Mouse (Mus musculus) heart, adult 18-20 months (tissue): Measurements from ENCODE around the gene Unc5c. TPM values are rescaled to one million over a fixed set of nuclear protein-coding genes. Genes with fewer than 3 reads are reported as not detected.

ENCODE experiments used
- DNase-seq, 2 experiments: peaks; one replicate each; pipeline ENCODE4 v3.0.0; 2021 to 2022; ENCODE audit warnings: mixed read lengths in 1 of 2
- total RNA-seq, 2 experiments: library from RNA; stranded (reverse); gene quantifications; 2 replicates each; pipeline ENCODE4 v1.2.3; 2021

The Unc5c gene
- total RNA-seq, 2 experiments from 2014 or later: 0.27 to 0.49 TPM

- no peak for DNase-seq
Measured at GRCm38 (mm10) chr3:141716371-141716770, 251.4 kb downstream of the Unc5c start.

GRCm38 (mm10) chr3:141719050-141719449, 254.0 kb downstream of the Unc5c start:
- DNase-seq: no peak

- DNase-seq: no peak
Measured at GRCm38 (mm10) chr3:141724499-141724898, 259.5 kb downstream of the Unc5c start.

GRCm38 (mm10) chr3:141725432-141725831, 260.4 kb downstream of the Unc5c start:
- DNase-seq: no peak

GRCm38 (mm10) chr3:141733844-141734243, 268.8 kb downstream of the Unc5c start:
- no peak for DNase-seq

- no peak for DNase-seq
Measured at GRCm38 (mm10) chr3:141735285-141735684, 270.3 kb downstream of the Unc5c start.

GRCm38 (mm10) chr3:141745322-141745721, 280.3 kb downstream of the Unc5c start:
- DNase-seq: no peak

- no peak for DNase-seq
Measured at GRCm38 (mm10) chr3:141748694-141749381, 283.8 kb downstream of the Unc5c start.

- DNase-seq: no peak
Measured at GRCm38 (mm10) chr3:141752172-141752571, 287.2 kb downstream of the Unc5c start.

- DNase-seq: no peak
Measured at GRCm38 (mm10) chr3:141757259-141757658, 292.2 kb downstream of the Unc5c start.

- DNase-seq: no peak
Measured at GRCm38 (mm10) chr3:141778411-141778919, 313.4 kb downstream of the Unc5c start.

- DNase-seq: no peak
Measured at GRCm38 (mm10) chr3:141779186-141779585, 314.2 kb downstream of the Unc5c start.

- DNase-seq: no peak
Measured at GRCm38 (mm10) chr3:141782553-141782952, 317.5 kb downstream of the Unc5c start.

GRCm38 (mm10) chr3:141791026-141791780, 326.2 kb downstream of the Unc5c start:
- DNase-seq: no peak

- DNase-seq: no peak
Measured at GRCm38 (mm10) chr3:141792106-141792505, 327.1 kb downstream of the Unc5c start.

GRCm38 (mm10) chr3:141793755-141794154, 328.7 kb downstream of the Unc5c start:
- DNase-seq: no peak

GRCm38 (mm10) chr3:141794371-141794770, 329.4 kb downstream of the Unc5c start:
- no peak for DNase-seq

- DNase-seq: no peak
Measured at GRCm38 (mm10) chr3:141797372-141797771, 332.4 kb downstream of the Unc5c start.

- no peak for DNase-seq
Measured at GRCm38 (mm10) chr3:141797789-141798188, 332.8 kb downstream of the Unc5c start.

GRCm38 (mm10) chr3:141804133-141804532, 339.1 kb downstream of the Unc5c start:
- no peak for DNase-seq

GRCm38 (mm10) chr3:141809581-141809980, 344.6 kb downstream of the Unc5c start:
- no peak for DNase-seq

GRCm38 (mm10) chr3:141810944-141811343, 345.9 kb downstream of the Unc5c start:
- no peak for DNase-seq

GRCm38 (mm10) chr3:141811348-141811747, 346.3 kb downstream of the Unc5c start:
- DNase-seq: peak in 1 of 2 experiments; percentile 24
